Comparison of ENCODE assay signal across 10 mouse cellular contexts in genomic region chr19:26508616-26509015, GRCm38 (mm10).
A peak's percentile ranks its signal among the peaks of the same experiment; 100 is the strongest.
DNase-seq lines count a peak whose midpoint lies in the region; ATAC-seq and TF ChIP-seq lines count a peak whose summit lies in the region.
"Had no signal": no experiment of that assay in that cellular context is flagged by ENCODE, and none has a peak within 500 bp of the region (broad histone marks: within the 10 kb centered on the region; RNA-seq: fewer than 3 reads in every experiment).

No protein-coding gene starts in this region.

- no peak overlapping the region; the same call in none of the 2 replicates for H3K9ac ChIP-seq in forebrain, embryonic 13.5 days
- no peak overlapping the region for H3K9ac ChIP-seq in forebrain, embryonic 14.5 days (ENCODE audit: low read length)

- no peak for TF ChIP-seq CTCF in thymus, adult 2 months (IDR thresholded peaks at IDR 0.05; ENCODE audit: borderline replicate concordance, control insufficient read depth, extremely low read depth, insufficient read depth, low read length, poor library complexity)

- no peak for TF ChIP-seq POLR2A in thymus, adult 2 months (IDR thresholded peaks at IDR 0.05; ENCODE audit: control insufficient read depth, extremely low read depth, insufficient read depth, low read length, poor library complexity)

- H3K9me3 ChIP-seq in forebrain, embryonic 13.5 days (replicated peaks): no peaks in the 10 kb centered on the region
- H3K9me3 ChIP-seq in forebrain, embryonic 10.5 days: no peaks in the 10 kb centered on the region
- H3K9me3 ChIP-seq in forebrain, embryonic 14.5 days (replicated peaks; ENCODE audit: control insufficient read depth, low read length): no peaks in the 10 kb centered on the region; the same call in 1 of the 2 replicates

- no peaks in the 10 kb centered on the region for H3K36me3 ChIP-seq in forebrain, embryonic 13.5 days (ENCODE audit: poor library complexity, severe bottlenecking)
- H3K36me3 ChIP-seq in forebrain, embryonic 10.5 days (replicated peaks): no peaks in the 10 kb centered on the region
- H3K36me3 ChIP-seq in forebrain, embryonic 14.5 days (ENCODE audit: control insufficient read depth, insufficient read depth, low read length): no peaks in the 10 kb centered on the region
- H3K36me3 ChIP-seq in thymus, adult 2 months (ENCODE audit: control insufficient read depth, insufficient read depth, low read length): no peaks in the 10 kb centered on the region

- WGBS in forebrain, embryonic 13.5 days: 34% methylated on average over 7 of the region's 7 CpGs
- 75% methylated on average over 7 of the region's 7 CpGs for WGBS in forebrain, embryonic 10.5 days
- 16% methylated on average over 7 of the region's 7 CpGs for WGBS in forebrain, embryonic 14.5 days
- 79% methylated on average over 7 of the region's 7 CpGs for WGBS in thymus, adult 2 months

- intact Hi-C loops in left cerebral cortex, postnatal 4 days (cut with DNase I): no loop called here
- intact Hi-C loops in left cerebral cortex, postnatal 36 days (cut with DNase I): loop anchor here (5.0 kb wide), 1 partner anchor 99 kb away; the partner anchor contains the start of gene Smarca2
- intact Hi-C loops in heart, postnatal 14 days (cut with DNase I): no loop called here

- H3K4me1 ChIP-seq in forebrain, embryonic 13.5 days: peaks cover 33% of the 10 kb centered on the region
- peaks cover 27% of the 10 kb centered on the region for H3K4me1 ChIP-seq in forebrain, embryonic 10.5 days
- H3K4me1 ChIP-seq in forebrain, embryonic 14.5 days (ENCODE audit: control insufficient read depth, insufficient read depth, low read length): peaks cover 22% of the 10 kb centered on the region
- H3K4me1 ChIP-seq in thymus, adult 2 months (replicated peaks; ENCODE audit: control insufficient read depth, insufficient read depth, low read length): no peaks in the 10 kb centered on the region

- H3K4me3 ChIP-seq in forebrain, embryonic 13.5 days: no peak overlapping the region
- no peak overlapping the region for H3K4me3 ChIP-seq in forebrain, embryonic 10.5 days
- no peak overlapping the region for H3K4me3 ChIP-seq in forebrain, embryonic 14.5 days (ENCODE audit: low read depth, low read length)
- H3K4me3 ChIP-seq in thymus, adult 2 months (ENCODE audit: control insufficient read depth, insufficient read depth, low read length): no peak overlapping the region

- H3K27ac ChIP-seq in forebrain, embryonic 13.5 days: peak overlapping the region; percentile 72
- H3K27ac ChIP-seq in forebrain, embryonic 10.5 days: no peak overlapping the region
- peak overlapping the region; percentile 48; the same call in 1 of the 2 replicates for H3K27ac ChIP-seq in forebrain, embryonic 14.5 days (ENCODE audit: low read depth, low read length)
- no peak overlapping the region for H3K27ac ChIP-seq in thymus, adult 2 months (ENCODE audit: control insufficient read depth, insufficient read depth, low read length)

- peak; percentile 75 for ATAC-seq in forebrain, embryonic 13.5 days
- ATAC-seq in forebrain, embryonic 14.5 days: peak; percentile 80

- H3K4me2 ChIP-seq in forebrain, embryonic 13.5 days: peak overlapping the region; percentile 45
- peak overlapping the region; percentile 28 for H3K4me2 ChIP-seq in forebrain, embryonic 14.5 days (ENCODE audit: low read length)

- DNase-seq in forebrain, embryonic 10.5 days (ENCODE audit: extremely low spot score, low spot score): no peak
- DNase-seq in left cerebral cortex, postnatal 4 days: peak; percentile 17
- DNase-seq in left cerebral cortex, postnatal 36 days (ENCODE audit: low spot score in 2 of 2): no peak
- peak; percentile 85 for DNase-seq in forebrain, embryonic 14.5 days (ENCODE audit: low spot score)
- DNase-seq in kidney, postnatal 36 days: peak; percentile 4 to 8
- DNase-seq in thymus, adult 2 months: no peak
- no peak for DNase-seq in heart, postnatal 14 days
- DNase-seq: heart, postnatal 36 days; lung, adult 18-20 months had no signal

- H3K27me3 ChIP-seq in forebrain, embryonic 13.5 days: no peaks in the 10 kb centered on the region
- H3K27me3 ChIP-seq in forebrain, embryonic 10.5 days (ENCODE audit: poor library complexity, severe bottlenecking): no peaks in the 10 kb centered on the region
- H3K27me3 ChIP-seq in forebrain, embryonic 14.5 days (replicated peaks; ENCODE audit: control insufficient read depth, insufficient read depth, low read length): no peaks in the 10 kb centered on the region
- no peaks in the 10 kb centered on the region for H3K27me3 ChIP-seq in thymus, adult 2 months (ENCODE audit: control insufficient read depth, insufficient read depth, low read length)

Comparison
In these comparisons a context has a peak if more than half of its experiments do, and no peak if none do; other contexts are left out.
1. H3K27ac ChIP-seq: peak in forebrain, embryonic 13.5 days (single experiment) and forebrain, embryonic 14.5 days (single experiment); none in forebrain, embryonic 10.5 days (single experiment) and thymus, adult 2 months (single experiment).
2. DNase-seq: peak in left cerebral cortex, postnatal 4 days (single experiment), forebrain, embryonic 14.5 days (single experiment) and kidney, postnatal 36 days (2 of 2); none in forebrain, embryonic 10.5 days (single experiment), left cerebral cortex, postnatal 36 days (0 of 2), thymus, adult 2 months (single experiment) and heart, postnatal 14 days (0 of 2).